Mouse (Mus musculus): ENCODE results near the gene Afp. TPM values are rescaled to one million over a fixed set of nuclear protein-coding genes. Genes with fewer than 3 reads are reported as not detected.

Afp gene
- polyA plus RNA-seq (2021; fragmentation: Nextera tagmentation) = 0.21 TPM in 1 of 2 replicates, not detected in the other
- long read RNA-seq, experiment 1 = 0 reads
- long read RNA-seq, experiment 2 = 0 reads

DNA sequence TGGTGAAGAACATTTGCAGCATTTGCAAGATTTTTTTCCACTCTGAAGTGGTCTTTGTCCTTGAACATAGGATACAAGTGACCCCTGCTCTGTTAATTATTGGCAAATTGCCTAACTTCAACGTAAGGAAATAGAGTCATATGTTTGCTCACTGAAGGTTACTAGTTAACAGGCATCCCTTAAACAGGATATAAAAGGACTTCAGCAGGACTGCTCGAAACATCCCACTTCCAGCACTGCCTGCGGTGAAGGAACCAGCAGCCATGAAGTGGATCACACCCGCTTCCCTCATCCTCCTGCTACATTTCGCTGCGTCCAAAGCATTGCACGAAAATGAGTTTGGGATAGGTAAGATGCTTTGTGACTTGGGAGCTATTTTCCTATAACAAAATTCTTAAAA, at the start of gene Afp:
TSS of gene Afp (plus strand) at position 220 of the 400 bp plus-strand sequence.

DNA sequence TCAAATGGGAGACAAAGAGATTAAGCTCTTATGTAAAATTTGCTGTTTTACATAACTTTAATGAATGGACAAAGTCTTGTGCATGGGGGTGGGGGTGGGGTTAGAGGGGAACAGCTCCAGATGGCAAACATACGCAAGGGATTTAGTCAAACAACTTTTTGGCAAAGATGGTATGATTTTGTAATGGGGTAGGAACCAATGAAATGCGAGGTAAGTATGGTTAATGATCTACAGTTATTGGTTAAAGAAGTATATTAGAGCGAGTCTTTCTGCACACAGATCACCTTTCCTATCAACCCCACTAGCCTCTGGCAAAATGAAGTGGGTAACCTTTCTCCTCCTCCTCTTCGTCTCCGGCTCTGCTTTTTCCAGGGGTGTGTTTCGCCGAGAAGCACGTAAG, 29.9 kb upstream of the Afp start, which contains the start of gene Alb:
TSS of gene Alb (plus strand) at position 279 of the 400 bp plus-strand sequence.

DNA sequence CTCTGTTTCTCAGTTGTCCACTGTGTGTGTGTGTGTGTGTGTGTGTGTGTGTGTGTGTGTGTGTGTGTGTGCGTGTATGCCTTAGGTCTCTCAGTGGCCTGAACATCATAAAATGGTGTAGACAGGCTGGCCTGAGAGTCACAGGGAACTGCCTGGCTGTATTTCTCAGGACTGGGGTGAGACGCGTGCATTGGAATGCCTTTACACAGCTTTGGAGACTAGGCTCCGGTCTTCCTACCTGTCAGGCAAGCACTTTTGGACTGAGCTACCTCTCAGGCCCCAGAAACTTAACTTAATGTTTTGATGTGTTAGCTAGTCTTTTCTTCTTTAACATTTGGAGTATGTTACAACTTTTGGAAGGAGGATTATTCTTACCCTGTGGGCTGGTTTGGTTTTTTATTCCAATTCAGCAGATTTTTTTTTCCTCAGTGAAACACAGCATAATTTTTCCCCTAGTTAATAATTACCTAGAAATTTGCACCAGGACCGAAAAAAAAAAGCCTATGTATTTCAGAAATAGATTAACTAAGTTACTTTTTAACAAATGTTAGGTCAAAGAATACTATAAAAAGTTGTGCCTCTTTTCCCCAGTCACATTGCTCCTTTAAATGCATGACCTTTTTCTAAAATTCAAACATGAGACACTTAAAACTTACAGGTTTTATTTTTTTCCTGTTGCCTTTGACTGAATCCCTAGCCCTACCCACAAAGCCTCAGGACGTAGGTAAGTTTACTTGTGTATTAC, 28.0 kb downstream of the Afp start, which contains the start of gene Afm:
TSS of gene Afm (plus strand) at position 577 of the 745 bp plus-strand sequence.

Other genes starting within 250 kb of the Afp start
- gene Ankrd17, start 124.2 kb upstream of the Afp start, polyA plus RNA-seq (2021; fragmentation: Nextera tagmentation) = 12.0 and 18.2 TPM in 2 replicates
- gene Gm9958, start 123.5 kb upstream of the Afp start, polyA plus RNA-seq (2021; fragmentation: Nextera tagmentation) = 0.56 and 0.64 TPM in 2 replicates
- not detected in 2 replicates for gene Alb, start 29.8 kb upstream of the Afp start, polyA plus RNA-seq (2021; fragmentation: Nextera tagmentation)
- not detected in 2 replicates for gene Afm, start 28.2 kb downstream of the Afp start, polyA plus RNA-seq (2021; fragmentation: Nextera tagmentation)
- gene 5830473C10Rik, start 70.4 kb downstream of the Afp start, polyA plus RNA-seq (2021; fragmentation: Nextera tagmentation) = not detected in 2 replicates
- gene Rassf6, start 149.9 kb downstream of the Afp start, polyA plus RNA-seq (2021; fragmentation: Nextera tagmentation) = 0.43 and 0.61 TPM in 2 replicates

Measured in left cerebral cortex, adult 6 months (tissue).